Mouse (Mus musculus) stomach, postnatal 0 days (tissue): ENCODE data around the gene Rab27a.

Source experiments
- CTCF ChIP-seq: IDR thresholded peaks from 2 replicates; pipeline ENCODE4 v1.5.1; 2016; ENCODE audit warnings: antibody characterized with exemption, low read depth, mild to moderate bottlenecking, moderate library complexity
- EP300 ChIP-seq: optimal IDR thresholded peaks from 2 replicates; pipeline ENCODE3; 2016; ENCODE audit warnings: antibody characterized with exemption

- TF ChIP-seq CTCF = no peak
- no peak for TF ChIP-seq EP300
Observed at GRCm38 (mm10) chr9:72996806-72997205, 47.8 kb upstream of the Rab27a start.
